8 mouse cellular contexts compared by ENCODE assay signal in genomic region chr17:88440285-88441000, GRCm38 (mm10). TPM values are rescaled to one million over a fixed set of nuclear protein-coding genes. Genes with fewer than 3 reads are reported as not detected.
DNase-seq lines count a peak whose midpoint lies in the region; ATAC-seq and TF ChIP-seq lines count a peak whose summit lies in the region.

Gene Foxn2, plus strand, starts transcription at chr17:88440711.

- TF ChIP-seq EP300 in MEL (IDR thresholded peaks at IDR 0.05; ENCODE audit: low read depth in 1 of 2, low read length in 2 of 2), result peak in 1 of 2 experiments; percentile 46; a peak in 1 of 4 replicates
- no peak for TF ChIP-seq EP300 in lung, postnatal 0 days (IDR thresholded peaks at IDR 0.05)

- H3K27ac ChIP-seq in MEL (ENCODE audit: control insufficient read depth, low read depth, low read length), result peak within 1 kb of the TSS; percentile 100
- peak within 1 kb of the TSS; percentile 84 for H3K27ac ChIP-seq in cerebellum, adult 2 months (ENCODE audit: insufficient read depth, low read length)
- H3K27ac ChIP-seq in hindbrain, embryonic 10.5 days, result peak within 1 kb of the TSS; percentile 97
- peak within 1 kb of the TSS; percentile 96 for H3K27ac ChIP-seq in lung, postnatal 0 days (ENCODE audit: low read length)

- peaks cover 19 to 27% of the 10 kb centered on the region in 2 experiments for H3K4me1 ChIP-seq in MEL (ENCODE audit: control insufficient read depth in 1 of 2, insufficient read depth in 2 of 2, low read length in 2 of 2)
- H3K4me1 ChIP-seq in cerebellum, adult 2 months (ENCODE audit: control insufficient read depth, insufficient read depth, low read length), result no peaks in the 10 kb centered on the region; the same call in 1 of the 2 replicates
- H3K4me1 ChIP-seq in hindbrain, embryonic 10.5 days (replicated peaks), result peaks cover 23% of the 10 kb centered on the region
- peaks cover 3% of the 10 kb centered on the region; the same call in 1 of the 2 replicates for H3K4me1 ChIP-seq in lung, postnatal 0 days (ENCODE audit: insufficient read depth, low read depth, low read length)

- no peak for TF ChIP-seq RAD21 in MEL (IDR thresholded peaks at IDR 0.05; ENCODE audit: low read depth, low read length)

- peak; percentile 53 to 59; a peak in 3 of 4 replicates for TF ChIP-seq POLR2A in MEL (IDR thresholded peaks at IDR 0.05; ENCODE audit: control insufficient read depth in 1 of 2, insufficient read depth in 1 of 2, low read depth in 1 of 2, low read length in 2 of 2, poor library complexity in 1 of 2)
- peak; percentile 73 for TF ChIP-seq POLR2A in cerebellum, adult 2 months (IDR thresholded peaks at IDR 0.05; ENCODE audit: borderline replicate concordance, insufficient read depth, low read length)

- H3K36me3 ChIP-seq in MEL (ENCODE audit: control insufficient read depth in 1 of 2, insufficient read depth in 2 of 2, low read length in 2 of 2), result peaks cover 2 to 36% of the 10 kb centered on the region in 2 experiments
- no peaks in the 10 kb centered on the region for H3K36me3 ChIP-seq in hindbrain, embryonic 10.5 days
- no peaks in the 10 kb centered on the region for H3K36me3 ChIP-seq in lung, postnatal 0 days (ENCODE audit: insufficient read depth, low read length)

- H3K27me3 ChIP-seq in MEL (ENCODE audit: control insufficient read depth in 1 of 2, insufficient read depth in 2 of 2, low read length in 2 of 2), result no peaks in the 10 kb centered on the region
- H3K27me3 ChIP-seq in cerebellum, adult 2 months (ENCODE audit: control insufficient read depth, insufficient read depth, low read length), result no peaks in the 10 kb centered on the region
- H3K27me3 ChIP-seq in hindbrain, embryonic 10.5 days (ENCODE audit: insufficient read depth, poor library complexity, severe bottlenecking), result peaks cover 8% of the 10 kb centered on the region; the same call in 1 of the 2 replicates
- H3K27me3 ChIP-seq in lung, postnatal 0 days (replicated peaks; ENCODE audit: insufficient read depth, low read length), result no peaks in the 10 kb centered on the region

- under 1% methylated on average over 68 of the region's 93 CpGs for whole genome bisulfite sequencing in cerebellum, adult 2 months
- WGBS in hindbrain, embryonic 10.5 days, result under 1% methylated on average over 78 of the region's 93 CpGs
- 1% methylated on average over 37 of the region's 93 CpGs for WGBS in lung, postnatal 0 days

- H3K79me2 ChIP-seq in MEL (ENCODE audit: control insufficient read depth, insufficient read depth, low read length, poor library complexity), result peaks cover 39% of the 10 kb centered on the region

- peak within 1 kb of the TSS; percentile 77 for H3K4me2 ChIP-seq in lung, postnatal 0 days (replicated peaks; ENCODE audit: low read depth, low read length)

- peak within 1 kb of the TSS; percentile 88 for H3K9ac ChIP-seq in MEL (ENCODE audit: control insufficient read depth, low read depth, low read length, poor library complexity, severe bottlenecking)
- peak within 1 kb of the TSS; percentile 89 for H3K9ac ChIP-seq in lung, postnatal 0 days (replicated peaks; ENCODE audit: low read depth)

- ATAC-seq in lung, postnatal 0 days, result peak; percentile 94

- TF ChIP-seq CTCF in MEL (IDR thresholded peaks at IDR 0.05 in 2 of 3, conservative IDR thresholded peaks at IDR 0.05 in 1 of 3; ENCODE audit: control insufficient read depth in 1 of 3, insufficient read depth in 1 of 3, low read depth in 2 of 3, low read length in 3 of 3, poor library complexity in 1 of 3, severe bottlenecking in 1 of 3), result no peak
- TF ChIP-seq CTCF in cerebellum, adult 2 months (IDR thresholded peaks at IDR 0.05; ENCODE audit: borderline replicate concordance, insufficient read depth, low read depth, low read length), result no peak
- TF ChIP-seq CTCF in lung, postnatal 0 days (IDR thresholded peaks at IDR 0.05), result no peak; the same call in 1 of the 2 replicates

- DNase-seq in MEL (ENCODE audit: low read depth, low spot score), result peak; percentile 97
- DNase-seq in cerebellum, adult 2 months, result peak; percentile 95
- DNase-seq in forelimb bud, embryonic 11.5 days (ENCODE audit: low read depth, low spot score), result peak; percentile 92
- DNase-seq in hindbrain, embryonic 10.5 days (ENCODE audit: low spot score), result peak; percentile 97
- DNase-seq in layer of hippocampus, adult 9-11 months, result peak; percentile 91
- DNase-seq in lung, postnatal 0 days (ENCODE audit: low spot score), result peak; percentile 97
- DNase-seq in ovary, postnatal 14 days (ENCODE audit: low spot score), result peak; percentile 91
- DNase-seq in thymus, postnatal 14 days, result peak; percentile 99

- H3K9me3 ChIP-seq in MEL (replicated peaks; ENCODE audit: insufficient read depth, low read length), result no peaks in the 10 kb centered on the region
- no peaks in the 10 kb centered on the region for H3K9me3 ChIP-seq in hindbrain, embryonic 10.5 days
- no peaks in the 10 kb centered on the region for H3K9me3 ChIP-seq in lung, postnatal 0 days (ENCODE audit: low read length)

- H3K4me3 ChIP-seq in MEL (ENCODE audit: control insufficient read depth in 1 of 2, insufficient read depth in 1 of 2, low read depth in 2 of 2, low read length in 2 of 2), result peak within 1 kb of the TSS; percentile 73 to 99
- peak within 1 kb of the TSS; percentile 82 for H3K4me3 ChIP-seq in cerebellum, adult 2 months (replicated peaks; ENCODE audit: insufficient read depth, low read depth, low read length)
- H3K4me3 ChIP-seq in hindbrain, embryonic 10.5 days, result peak within 1 kb of the TSS; percentile 81
- H3K4me3 ChIP-seq in lung, postnatal 0 days (ENCODE audit: low read depth, low read length), result peak within 1 kb of the TSS; percentile 87

TF ChIP-seq in MEL, 35 proteins besides CTCF, POLR2A, EP300 and RAD21:
- TF ChIP-seq CHD1 (IDR thresholded peaks at IDR 0.05; ENCODE audit: low read depth, low read length), result no peak
- TF ChIP-seq ZC3H11A (IDR thresholded peaks at IDR 0.05; ENCODE audit: low read depth, low read length), result no peak
- peak; percentile 97 for TF ChIP-seq MAX (IDR thresholded peaks at IDR 0.05; ENCODE audit: low read length)
- TF ChIP-seq NELFE (IDR thresholded peaks at IDR 0.05; ENCODE audit: low read depth, low read length), result peak; percentile 53
- peak; percentile 40; the same call in 1 of the 2 replicates for TF ChIP-seq POLR2AphosphoS2 (IDR thresholded peaks at IDR 0.05; ENCODE audit: low read length)
- no peak for TF ChIP-seq MYC (IDR thresholded peaks at IDR 0.05; ENCODE audit: low read depth, low read length)
- TF ChIP-seq ETS1 (IDR thresholded peaks at IDR 0.05; ENCODE audit: low read depth, low read length), result peak; percentile 38; the same call in 1 of the 2 replicates
- TF ChIP-seq USF2 (IDR thresholded peaks at IDR 0.05; ENCODE audit: borderline replicate concordance in 1 of 2, insufficient read depth in 1 of 2, low read depth in 1 of 2, low read length in 2 of 2), result no peak
- peak; percentile 59; the same call in 1 of the 2 replicates for TF ChIP-seq HCFC1 (IDR thresholded peaks at IDR 0.05; ENCODE audit: low read depth, low read length)
- no peak for TF ChIP-seq GATA1 (IDR thresholded peaks at IDR 0.05; ENCODE audit: low read depth, low read length)
- peak; percentile 86; the same call in 1 of the 2 replicates for TF ChIP-seq E2F4 (IDR thresholded peaks at IDR 0.05; ENCODE audit: borderline replicate concordance, low read depth, low read length)
- peak; percentile 28; the same call in 1 of the 2 replicates for TF ChIP-seq RCOR1 (IDR thresholded peaks at IDR 0.05; ENCODE audit: low read depth, low read length)
- TF ChIP-seq MAZ (IDR thresholded peaks at IDR 0.05; ENCODE audit: low read depth, low read length), result peak; percentile 63; the same call in 1 of the 2 replicates
- no peak for TF ChIP-seq USF1 (IDR thresholded peaks at IDR 0.05; ENCODE audit: low read depth, low read length)
- TF ChIP-seq MXI1 (IDR thresholded peaks at IDR 0.05; ENCODE audit: low read depth, low read length), result peak; percentile 46
- 0 out of 2 replicates have a peak, but pooled peaks have one; percentile 11 for TF ChIP-seq SIN3A (IDR thresholded peaks at IDR 0.05; ENCODE audit: low read length)
- TF ChIP-seq ELF1 (IDR thresholded peaks at IDR 0.05; ENCODE audit: low read depth, low read length), result peak; percentile 51; the same call in 1 of the 2 replicates

RNA-seq across cellular contexts. Expression of gene Foxn2, which starts in this region (rescaled TPM):
- 20.9 and 21.7 TPM in 2 replicates for total RNA-seq in MEL (2012; rRNA removed)
- 100 to 1,000 TPM in 1 of 2 experiments, 10 to 100 TPM in 1; 20.0 to 133 TPM for polyA plus RNA-seq in MEL (2012; ENCODE audit: insufficient read depth in 1 of 2, insufficient read length in 2 of 2, low read depth in 1 of 2, low replicate concordance in 2 of 2, missing spikeins in 1 of 2)
- 20.1 and 21.5 TPM in 2 replicates for polyA plus RNA-seq in cerebellum, adult 2 months (2012; rRNA removed)
- polyA plus RNA-seq in hindbrain, embryonic 10.5 days (2016; fragmentation: Nextera tagmentation; extraction: Ambion mirVana), result 10.3 and 14.9 TPM in 2 replicates
- polyA plus RNA-seq in lung, postnatal 0 days (2015; fragmentation: Nextera tagmentation; extraction: Ambion mirVana), result 13.6 and 14.9 TPM in 2 replicates

Comparison
In these comparisons a context has a peak if more than half of its experiments do, and no peak if none do; other contexts are left out.
1. Peak in every context shown above with its lines: DNase-seq, ATAC-seq, H3K4me3 ChIP-seq and H3K27ac ChIP-seq.